Mouse (Mus musculus): ENCODE measurements at regions not wholly inside any gene's neighbourhood (a gene's known extent, or its start where the extent isn't known, plus 50 kb on each side); places are given as distances from the start of the nearest gene placed in this dataset.
A peak's percentile ranks its signal among the peaks of the same experiment; 100 is the strongest.

DNA sequence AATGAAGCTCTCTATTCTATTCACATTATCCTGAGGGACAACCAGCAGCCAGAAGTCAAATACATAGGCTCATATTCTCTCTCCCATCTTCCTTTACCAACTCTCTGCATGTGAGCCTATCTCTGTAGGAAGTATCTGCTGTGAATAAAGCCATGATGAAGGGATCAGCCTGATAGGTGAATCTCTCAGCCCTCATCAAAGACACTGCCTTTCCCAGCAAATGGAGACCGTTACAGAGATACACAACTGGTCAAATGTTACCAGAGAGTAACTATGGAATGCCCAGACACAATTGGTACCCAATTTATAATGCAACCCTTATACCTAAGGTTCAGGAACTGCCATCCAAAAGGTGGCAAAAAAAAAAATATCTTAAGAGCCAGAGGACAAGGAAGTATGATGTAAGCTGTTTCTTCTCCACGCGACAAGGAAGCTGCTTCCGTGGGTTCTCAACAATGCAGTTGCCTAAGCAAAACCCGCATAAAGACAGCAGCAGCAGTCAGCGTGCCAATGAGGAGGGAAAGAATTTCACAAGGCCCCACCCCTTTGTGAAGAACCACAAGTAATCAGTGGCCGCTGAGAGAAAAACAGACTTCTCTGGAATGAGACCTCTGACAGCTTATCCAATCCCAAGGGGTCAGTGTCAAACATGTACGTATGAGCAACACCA is 248.9 kb downstream of the Dhx15 start:
- no peak for DNase-seq (ENCODE audit: low spot score)
- WGBS, result 63% methylated on average over 8 of the region's 8 CpGs

DNA sequence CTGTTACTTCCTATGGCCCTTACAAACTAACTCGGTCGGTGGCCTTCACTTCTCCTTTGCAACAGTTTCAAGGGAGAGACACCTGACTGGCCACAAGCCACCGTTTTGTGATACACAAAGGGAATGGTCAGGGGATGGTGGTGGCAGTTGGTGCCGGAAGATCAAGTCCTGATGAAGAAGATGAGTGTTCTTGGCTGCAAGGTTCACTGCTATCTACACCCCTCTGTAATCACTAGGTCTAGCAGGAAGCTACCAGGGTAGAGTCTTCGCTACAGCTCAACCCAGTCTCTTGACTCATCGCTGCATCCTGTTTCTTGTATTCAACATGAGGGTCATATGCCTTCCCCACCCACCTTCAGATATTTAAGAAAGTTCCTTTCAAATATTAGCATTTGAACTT is 251.5 kb downstream of the Dhx15 start:
- no peaks in the 10 kb centered on the region for H3K36me3 ChIP-seq (ENCODE audit: control insufficient read depth, insufficient read depth, low read length)
- DNase-seq (ENCODE audit: low spot score), result no peak
- H3K27me3 ChIP-seq (ENCODE audit: control insufficient read depth, insufficient read depth, low read length), result no peaks in the 10 kb centered on the region
- H3K27ac ChIP-seq (ENCODE audit: low read depth, low read length), result no peak overlapping the region
- no peak overlapping the region for H3K4me2 ChIP-seq (replicated peaks; ENCODE audit: low read depth, low read length)
- no peak overlapping the region for H3K4me3 ChIP-seq (ENCODE audit: low read depth, low read length)
- no peak for ATAC-seq (ENCODE audit: low FRiP score)
- H3K9ac ChIP-seq (ENCODE audit: low read depth, low read length), result no peak overlapping the region
- no peaks in the 10 kb centered on the region for H3K4me1 ChIP-seq (replicated peaks; ENCODE audit: control insufficient read depth, insufficient read depth, low read length)
- 89% methylated on average over 6 of the region's 6 CpGs for WGBS
- H3K9me3 ChIP-seq (ENCODE audit: control insufficient read depth, low read length), result no peaks in the 10 kb centered on the region

More for the DNA sequence above, 248.9 kb downstream of the Dhx15 start:
- no peaks in the 10 kb centered on the region for H3K4me1 ChIP-seq (replicated peaks; ENCODE audit: control insufficient read depth, insufficient read depth, low read length)
- no peak overlapping the region for H3K4me2 ChIP-seq (replicated peaks; ENCODE audit: low read depth, low read length)
- H3K4me3 ChIP-seq (ENCODE audit: low read depth, low read length), result no peak overlapping the region
- H3K9ac ChIP-seq (ENCODE audit: low read depth, low read length), result no peak overlapping the region
- no peaks in the 10 kb centered on the region for H3K9me3 ChIP-seq (ENCODE audit: control insufficient read depth, low read length)
- H3K36me3 ChIP-seq (ENCODE audit: control insufficient read depth, insufficient read depth, low read length), result no peaks in the 10 kb centered on the region
- ATAC-seq (ENCODE audit: low FRiP score), result no peak
- H3K27me3 ChIP-seq (ENCODE audit: control insufficient read depth, insufficient read depth, low read length), result no peaks in the 10 kb centered on the region
- no peak overlapping the region for H3K27ac ChIP-seq (ENCODE audit: low read depth, low read length)

DNA sequence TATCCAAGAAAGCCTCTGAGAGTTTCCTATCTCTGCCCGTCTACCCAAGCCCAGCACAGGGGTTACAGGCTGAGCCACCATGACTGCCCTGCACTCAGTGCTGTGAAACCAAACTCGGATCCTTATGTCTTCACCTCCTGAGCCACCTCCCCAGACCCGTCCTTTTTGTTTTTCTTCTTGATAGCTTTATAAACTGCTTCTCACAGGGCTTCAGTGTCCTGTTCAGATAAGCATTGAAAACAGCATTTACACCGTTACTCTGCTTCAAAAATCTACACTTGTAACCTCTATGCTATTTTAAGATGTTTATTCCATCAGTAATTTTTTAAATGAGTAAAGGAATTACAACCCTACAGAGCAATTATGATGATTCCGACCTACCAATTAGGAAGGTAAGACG is 253.0 kb downstream of the Dhx15 start:
- H3K4me1 ChIP-seq (replicated peaks; ENCODE audit: control insufficient read depth, insufficient read depth, low read length), result no peaks in the 10 kb centered on the region
- no peak overlapping the region for H3K4me3 ChIP-seq (ENCODE audit: low read depth, low read length)
- no peak overlapping the region for H3K27ac ChIP-seq (ENCODE audit: low read depth, low read length)
- H3K9me3 ChIP-seq (ENCODE audit: control insufficient read depth, low read length), result no peaks in the 10 kb centered on the region
- no peak overlapping the region for H3K4me2 ChIP-seq (replicated peaks; ENCODE audit: low read depth, low read length)
- no peak for DNase-seq (ENCODE audit: low spot score)
- ATAC-seq (ENCODE audit: low FRiP score), result no peak
- no peaks in the 10 kb centered on the region for H3K27me3 ChIP-seq (ENCODE audit: control insufficient read depth, insufficient read depth, low read length)
- WGBS, result 83% methylated on average over 6 of the region's 6 CpGs
- no peak overlapping the region for H3K9ac ChIP-seq (ENCODE audit: low read depth, low read length)
- no peaks in the 10 kb centered on the region for H3K36me3 ChIP-seq (ENCODE audit: control insufficient read depth, insufficient read depth, low read length)

DNA sequence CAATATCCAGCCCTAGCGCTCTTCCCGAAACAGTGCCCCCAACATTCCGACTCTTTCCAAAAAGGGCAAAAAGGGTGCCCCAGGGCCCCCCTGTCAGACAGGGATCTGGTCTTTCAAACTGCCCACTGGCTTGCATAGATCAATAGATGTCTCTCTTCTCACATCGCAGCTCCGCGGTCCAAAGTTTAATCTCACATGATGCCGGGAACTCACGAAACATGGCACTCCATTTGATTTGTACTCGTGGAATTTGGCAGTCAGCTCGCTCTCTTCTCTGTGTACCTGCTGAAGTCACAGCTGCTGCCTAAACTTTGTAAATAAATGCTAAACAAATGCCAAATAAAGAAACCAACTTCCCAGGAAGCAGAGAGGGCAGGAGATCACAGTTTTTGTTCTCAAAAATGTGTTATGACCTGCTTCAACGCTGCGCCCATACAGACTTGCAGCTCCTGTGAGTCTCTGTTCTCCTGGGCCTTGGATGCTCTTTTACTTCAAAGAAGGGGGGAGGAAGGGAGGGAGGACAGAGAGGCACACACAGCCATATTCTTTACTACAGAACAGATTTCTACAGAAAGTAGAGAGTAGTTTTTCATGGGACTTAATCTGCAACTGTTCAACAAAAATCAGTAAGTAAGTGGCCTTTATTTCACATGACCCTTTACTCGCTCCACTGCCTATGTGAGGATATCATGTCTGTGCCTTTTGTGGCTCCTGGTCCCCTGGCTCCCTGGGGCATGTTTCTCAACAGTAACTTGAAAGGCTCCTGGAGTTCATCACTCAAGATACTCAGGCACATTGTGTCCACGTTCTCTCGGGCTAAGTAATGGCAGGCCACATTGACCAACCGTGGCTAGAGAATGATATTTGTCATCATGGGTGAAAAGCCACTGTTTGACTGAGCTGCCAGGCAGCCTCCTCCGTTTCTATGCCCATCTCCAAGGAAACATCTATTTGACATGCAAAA is 254.6 kb downstream of the Dhx15 start:
- no peak overlapping the region for H3K4me2 ChIP-seq (replicated peaks; ENCODE audit: low read depth, low read length)
- peak; percentile 71 for ATAC-seq (ENCODE audit: low FRiP score)
- DNase-seq (ENCODE audit: low spot score), result no peak
- no peaks in the 10 kb centered on the region for H3K4me1 ChIP-seq (replicated peaks; ENCODE audit: control insufficient read depth, insufficient read depth, low read length)
- peak overlapping the region; percentile 36; the same call in 1 of the 2 replicates for H3K27ac ChIP-seq (ENCODE audit: low read depth, low read length)
- no peak overlapping the region for H3K9ac ChIP-seq (ENCODE audit: low read depth, low read length)
- H3K36me3 ChIP-seq (ENCODE audit: control insufficient read depth, insufficient read depth, low read length), result no peaks in the 10 kb centered on the region
- no peaks in the 10 kb centered on the region for H3K9me3 ChIP-seq (ENCODE audit: control insufficient read depth, low read length)
- no peak overlapping the region for H3K4me3 ChIP-seq (ENCODE audit: low read depth, low read length)
- WGBS, result 70% methylated on average over 17 of the region's 17 CpGs
- H3K27me3 ChIP-seq (ENCODE audit: control insufficient read depth, insufficient read depth, low read length), result no peaks in the 10 kb centered on the region

DNA sequence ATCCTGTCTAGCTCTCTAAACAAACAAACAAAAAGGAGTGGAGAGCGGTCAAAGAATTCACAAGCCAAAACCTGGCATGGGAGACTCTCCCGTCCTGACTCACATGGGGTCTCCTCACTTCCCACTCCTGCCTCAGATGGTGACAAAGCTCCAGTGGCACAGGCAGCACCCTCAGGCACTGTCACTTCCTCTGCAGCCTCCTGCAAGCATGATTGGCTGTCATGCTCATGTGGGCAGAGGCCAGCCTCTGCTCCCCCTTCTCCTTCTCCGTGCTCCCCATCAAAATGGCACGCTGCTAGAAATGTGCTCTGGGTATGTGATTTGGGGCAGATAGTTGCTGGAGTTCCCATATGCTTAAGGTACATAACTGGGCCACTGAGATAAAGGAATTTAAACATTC is 255.4 kb downstream of the Dhx15 start:
- no peak overlapping the region for H3K27ac ChIP-seq (ENCODE audit: low read depth, low read length)
- H3K9me3 ChIP-seq (ENCODE audit: control insufficient read depth, low read length), result no peaks in the 10 kb centered on the region
- H3K9ac ChIP-seq (ENCODE audit: low read depth, low read length), result no peak overlapping the region
- H3K4me1 ChIP-seq (replicated peaks; ENCODE audit: control insufficient read depth, insufficient read depth, low read length), result no peaks in the 10 kb centered on the region
- H3K4me3 ChIP-seq (ENCODE audit: low read depth, low read length), result no peak overlapping the region
- H3K36me3 ChIP-seq (ENCODE audit: control insufficient read depth, insufficient read depth, low read length), result no peaks in the 10 kb centered on the region
- DNase-seq (ENCODE audit: low spot score) (no peak), ATAC-seq (ENCODE audit: low FRiP score) (no peak)
- no peaks in the 10 kb centered on the region for H3K27me3 ChIP-seq (ENCODE audit: control insufficient read depth, insufficient read depth, low read length)
- H3K4me2 ChIP-seq (replicated peaks; ENCODE audit: low read depth, low read length), result no peak overlapping the region
- WGBS, result 83% methylated on average over 4 of the region's 4 CpGs

DNA sequence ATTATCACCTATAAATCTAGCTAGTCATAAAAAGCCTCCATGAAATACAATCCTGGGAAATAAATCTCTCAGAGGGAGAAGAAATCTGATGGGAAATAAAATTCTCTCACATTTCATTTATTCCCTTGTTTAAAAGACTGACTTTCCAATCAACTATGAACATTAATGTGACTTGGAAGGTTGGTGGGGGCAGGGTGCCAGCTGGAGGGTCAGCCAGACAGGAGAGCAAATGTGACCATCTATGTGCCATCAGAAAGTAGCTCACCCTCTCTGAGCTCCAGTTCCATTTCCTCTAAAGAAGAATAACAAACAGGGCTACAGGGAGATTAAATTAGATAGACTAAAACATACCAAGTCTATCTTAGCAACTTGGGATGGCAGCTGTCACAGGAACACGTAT is 257.0 kb downstream of the Dhx15 start:
- 78% methylated on average over 1 of the region's 1 CpGs for WGBS
- Histone ChIP-seq H3K9ac (ENCODE audit: low read depth, low read length) (no peak overlapping the region), H3K4me2 (replicated peaks; ENCODE audit: low read depth, low read length) (no peak overlapping the region), H3K9me3 (ENCODE audit: control insufficient read depth, low read length) (no peaks in the 10 kb centered on the region), H3K4me1 (replicated peaks; ENCODE audit: control insufficient read depth, insufficient read depth, low read length) (no peaks in the 10 kb centered on the region), H3K27me3 (ENCODE audit: control insufficient read depth, insufficient read depth, low read length) (no peaks in the 10 kb centered on the region), H3K36me3 (ENCODE audit: control insufficient read depth, insufficient read depth, low read length) (no peaks in the 10 kb centered on the region), H3K27ac (ENCODE audit: low read depth, low read length) (no peak overlapping the region), H3K4me3 (ENCODE audit: low read depth, low read length) (no peak overlapping the region)
- no peak for DNase-seq (ENCODE audit: low spot score)
- ATAC-seq (ENCODE audit: low FRiP score), result no peak

DNA sequence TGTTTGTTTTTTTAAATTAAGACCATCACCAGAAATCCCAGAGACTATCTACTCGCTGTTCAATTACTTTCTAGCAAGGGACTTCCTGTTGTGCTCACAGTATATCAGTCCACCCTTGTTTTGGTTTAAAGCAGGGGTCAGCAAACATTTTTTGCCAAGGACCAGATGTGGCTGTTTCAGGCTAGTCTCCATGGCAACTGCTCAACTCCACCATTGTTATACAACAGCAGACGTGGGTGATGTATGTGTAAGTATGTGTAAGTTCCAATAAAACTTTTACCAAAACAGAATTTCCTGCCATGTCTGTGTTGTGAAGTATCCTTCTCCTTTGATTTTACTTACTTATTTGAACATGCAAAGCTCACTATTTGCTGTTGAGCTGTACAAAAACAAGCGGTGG is 259.9 kb downstream of the Dhx15 start:
- no peaks in the 10 kb centered on the region for H3K9me3 ChIP-seq (ENCODE audit: control insufficient read depth, low read length)
- whole genome bisulfite sequencing, result 78% methylated on average over 3 of the region's 3 CpGs
- no peak for ATAC-seq (ENCODE audit: low FRiP score)

DNA sequence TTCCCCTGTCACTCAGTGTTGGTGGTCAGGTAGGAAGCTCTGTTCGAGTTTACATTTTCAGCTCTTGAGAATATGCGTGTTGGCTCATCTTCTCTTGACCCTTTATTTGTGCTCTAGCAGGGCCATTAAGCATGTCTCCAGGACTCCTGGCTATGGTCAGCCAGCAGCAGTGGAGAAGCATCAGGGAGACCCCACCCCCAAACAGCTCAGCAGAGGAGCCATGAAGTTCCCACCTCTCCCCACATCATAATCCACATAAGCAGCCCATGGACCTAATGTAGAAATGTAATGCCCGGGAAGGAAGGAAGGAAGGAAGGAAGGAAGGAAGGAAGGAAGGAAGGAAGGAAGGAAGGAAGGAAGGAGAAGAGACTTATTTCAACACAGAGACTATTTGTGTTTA is 261.5 kb downstream of the Dhx15 start:
- Histone ChIP-seq H3K9ac (ENCODE audit: low read depth, low read length) (no peak overlapping the region), H3K4me2 (replicated peaks; ENCODE audit: low read depth, low read length) (no peak overlapping the region), H3K27me3 (ENCODE audit: control insufficient read depth, insufficient read depth, low read length) (no peaks in the 10 kb centered on the region), H3K27ac (ENCODE audit: low read depth, low read length) (no peak overlapping the region), H3K4me1 (replicated peaks; ENCODE audit: control insufficient read depth, insufficient read depth, low read length) (no peaks in the 10 kb centered on the region), H3K36me3 (ENCODE audit: control insufficient read depth, insufficient read depth, low read length) (no peaks in the 10 kb centered on the region), H3K4me3 (ENCODE audit: low read depth, low read length) (no peak overlapping the region), H3K9me3 (ENCODE audit: control insufficient read depth, low read length) (no peaks in the 10 kb centered on the region)
- DNase-seq (ENCODE audit: low spot score) (no peak), ATAC-seq (ENCODE audit: low FRiP score) (no peak)
- WGBS, result 86% methylated on average over 3 of the region's 3 CpGs

More for the DNA sequence above, 259.9 kb downstream of the Dhx15 start:
- Histone ChIP-seq H3K9ac (ENCODE audit: low read depth, low read length) (no peak overlapping the region), H3K27ac (ENCODE audit: low read depth, low read length) (no peak overlapping the region), H3K4me1 (replicated peaks; ENCODE audit: control insufficient read depth, insufficient read depth, low read length) (no peaks in the 10 kb centered on the region), H3K36me3 (ENCODE audit: control insufficient read depth, insufficient read depth, low read length) (no peaks in the 10 kb centered on the region), H3K27me3 (ENCODE audit: control insufficient read depth, insufficient read depth, low read length) (no peaks in the 10 kb centered on the region), H3K4me2 (replicated peaks; ENCODE audit: low read depth, low read length) (no peak overlapping the region), H3K4me3 (ENCODE audit: low read depth, low read length) (no peak overlapping the region)
- no peak for DNase-seq (ENCODE audit: low spot score)

DNA sequence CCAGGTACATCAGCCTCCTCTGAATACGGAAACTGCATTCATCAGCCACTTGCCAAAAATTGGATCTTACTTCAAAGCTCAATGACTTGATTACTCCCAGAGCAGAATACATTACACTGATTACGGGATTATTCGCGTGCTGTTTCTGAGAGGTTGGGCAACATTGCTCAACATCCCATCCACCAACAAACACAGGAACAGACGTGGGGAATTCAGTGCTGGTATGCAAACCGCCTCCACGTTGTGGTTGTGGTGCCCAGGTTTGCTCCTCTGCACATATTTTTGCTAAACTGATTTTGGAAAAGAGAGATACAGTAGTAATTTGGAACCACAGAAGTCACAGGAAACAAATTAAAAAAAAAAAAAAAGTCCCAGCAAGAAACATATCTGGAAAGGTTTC is 266.9 kb downstream of the Dhx15 start:
- H3K27ac ChIP-seq (ENCODE audit: low read depth, low read length), result no peak overlapping the region
- ATAC-seq (ENCODE audit: low FRiP score) (no peak), DNase-seq (ENCODE audit: low spot score) (no peak)
- H3K27me3 ChIP-seq (ENCODE audit: control insufficient read depth, insufficient read depth, low read length), result no peaks in the 10 kb centered on the region
- H3K9me3 ChIP-seq (ENCODE audit: control insufficient read depth, low read length), result no peaks in the 10 kb centered on the region
- H3K4me3 ChIP-seq (ENCODE audit: low read depth, low read length), result no peak overlapping the region
- no peak overlapping the region for H3K4me2 ChIP-seq (replicated peaks; ENCODE audit: low read depth, low read length)
- 90% methylated on average over 7 of the region's 7 CpGs for WGBS
- H3K9ac ChIP-seq (ENCODE audit: low read depth, low read length), result no peak overlapping the region
- no peaks in the 10 kb centered on the region for H3K4me1 ChIP-seq (replicated peaks; ENCODE audit: control insufficient read depth, insufficient read depth, low read length)
- H3K36me3 ChIP-seq (ENCODE audit: control insufficient read depth, insufficient read depth, low read length), result no peaks in the 10 kb centered on the region
